Comparison of ENCODE assay signal across 7 mouse cellular contexts in genomic region chr8:44937141-44937825, GRCm38 (mm10). TPM values are rescaled to one million over a fixed set of nuclear protein-coding genes. Genes with fewer than 3 reads are reported as not detected.
DNase-seq lines count a peak whose midpoint lies in the region; ATAC-seq lines count a peak whose summit lies in the region.

No protein-coding gene starts in this region.

- H3K4me2 ChIP-seq in heart, embryonic 11.5 days = peak overlapping the region; percentile 83
- peak overlapping the region; percentile 72 for H3K4me2 ChIP-seq in kidney, embryonic 16.5 days (replicated peaks; ENCODE audit: low read depth, low read length)
- H3K4me2 ChIP-seq in liver, embryonic 12.5 days = peak overlapping the region; percentile 65
- peak overlapping the region; percentile 92 for H3K4me2 ChIP-seq in neural tube, embryonic 13.5 days

- under 1% methylated on average over 34 of the region's 34 CpGs for WGBS in embryonic facial prominence, embryonic 10.5 days
- under 1% methylated on average over 34 of the region's 34 CpGs for WGBS in heart, embryonic 11.5 days (ENCODE audit: insufficient replicate concordance)
- under 1% methylated on average over 34 of the region's 34 CpGs for WGBS in kidney, embryonic 16.5 days
- 1% methylated on average over 34 of the region's 34 CpGs for WGBS in liver, embryonic 12.5 days (ENCODE audit: insufficient replicate concordance)
- under 1% methylated on average over 34 of the region's 34 CpGs for whole genome bisulfite sequencing in neural tube, embryonic 13.5 days

- peak; percentile 77 for DNase-seq in adrenal gland, postnatal 25 days
- peak; percentile 81 for DNase-seq in embryonic facial prominence, embryonic 10.5 days (ENCODE audit: low spot score)
- DNase-seq in urinary bladder, postnatal 36 days (ENCODE audit: low spot score in 2 of 2) = peak; percentile 50 to 66

- no peaks in the 10 kb centered on the region for H3K9me3 ChIP-seq in embryonic facial prominence, embryonic 10.5 days
- H3K9me3 ChIP-seq in heart, embryonic 11.5 days (replicated peaks; ENCODE audit: control insufficient read depth, low read length) = no peaks in the 10 kb centered on the region
- no peaks in the 10 kb centered on the region for H3K9me3 ChIP-seq in kidney, embryonic 16.5 days (ENCODE audit: low read length)
- no peaks in the 10 kb centered on the region for H3K9me3 ChIP-seq in liver, embryonic 12.5 days (replicated peaks)
- H3K9me3 ChIP-seq in neural tube, embryonic 13.5 days = no peaks in the 10 kb centered on the region

- H3K36me3 ChIP-seq in embryonic facial prominence, embryonic 10.5 days (replicated peaks) = peaks cover 14% of the 10 kb centered on the region
- peaks cover 4% of the 10 kb centered on the region for H3K36me3 ChIP-seq in heart, embryonic 11.5 days (ENCODE audit: control insufficient read depth, insufficient read depth, low read length)
- 0 out of 2 replicates have a peak, but pooled peaks cover 4% of the 10 kb centered on the region for H3K36me3 ChIP-seq in kidney, embryonic 16.5 days (ENCODE audit: insufficient read depth, low read length)
- no peaks in the 10 kb centered on the region for H3K36me3 ChIP-seq in liver, embryonic 12.5 days
- no peaks in the 10 kb centered on the region for H3K36me3 ChIP-seq in neural tube, embryonic 13.5 days

- H3K27ac ChIP-seq in embryonic facial prominence, embryonic 10.5 days (replicated peaks) = peak overlapping the region; percentile 92
- H3K27ac ChIP-seq in heart, embryonic 11.5 days (ENCODE audit: low read depth, low read length) = peak overlapping the region; percentile 83
- H3K27ac ChIP-seq in kidney, embryonic 16.5 days (ENCODE audit: low read length) = peak overlapping the region; percentile 95
- 0 out of 2 replicates have a peak overlapping the region, but pooled peaks have one; percentile 14 for H3K27ac ChIP-seq in liver, embryonic 12.5 days
- peak overlapping the region; percentile 86 for H3K27ac ChIP-seq in neural tube, embryonic 13.5 days (replicated peaks)

- no peak for ATAC-seq in heart, embryonic 11.5 days (replicated peaks; ENCODE audit: insufficient number of reproducible peaks, low FRiP score, low TSS enrichment)
- ATAC-seq in kidney, embryonic 16.5 days (ENCODE audit: low FRiP score, low TSS enrichment) = no peak
- ATAC-seq in liver, embryonic 12.5 days = no peak
- ATAC-seq in neural tube, embryonic 13.5 days (ENCODE audit: low read depth) = no peak

- peaks cover 20% of the 10 kb centered on the region for H3K4me1 ChIP-seq in embryonic facial prominence, embryonic 10.5 days
- H3K4me1 ChIP-seq in heart, embryonic 11.5 days (ENCODE audit: control insufficient read depth, insufficient read depth, low read length) = peaks cover 4% of the 10 kb centered on the region
- peaks cover 24% of the 10 kb centered on the region for H3K4me1 ChIP-seq in kidney, embryonic 16.5 days (ENCODE audit: insufficient read depth, low read length)
- H3K4me1 ChIP-seq in liver, embryonic 12.5 days = 0 out of 2 replicates have a peak, but pooled peaks cover 4% of the 10 kb centered on the region
- peaks cover 26% of the 10 kb centered on the region for H3K4me1 ChIP-seq in neural tube, embryonic 13.5 days (replicated peaks)

- H3K9ac ChIP-seq in heart, embryonic 11.5 days (ENCODE audit: low read depth, low read length) = peak overlapping the region; percentile 84
- H3K9ac ChIP-seq in kidney, embryonic 16.5 days (replicated peaks; ENCODE audit: low read length) = peak overlapping the region; percentile 92
- no peak overlapping the region for H3K9ac ChIP-seq in liver, embryonic 12.5 days
- H3K9ac ChIP-seq in neural tube, embryonic 13.5 days = peak overlapping the region; percentile 79

- H3K27me3 ChIP-seq in embryonic facial prominence, embryonic 10.5 days (replicated peaks; ENCODE audit: low read depth, poor library complexity, severe bottlenecking) = 0 out of 2 replicates have a peak, but pooled peaks cover 6% of the 10 kb centered on the region
- no peaks in the 10 kb centered on the region for H3K27me3 ChIP-seq in heart, embryonic 11.5 days (ENCODE audit: control insufficient read depth, insufficient read depth, low read length)
- 0 out of 2 replicates have a peak, but pooled peaks cover 4% of the 10 kb centered on the region for H3K27me3 ChIP-seq in kidney, embryonic 16.5 days (ENCODE audit: insufficient read depth, low read length)
- peaks cover 76% of the 10 kb centered on the region for H3K27me3 ChIP-seq in liver, embryonic 12.5 days (replicated peaks)
- no peaks in the 10 kb centered on the region for H3K27me3 ChIP-seq in neural tube, embryonic 13.5 days

- peak overlapping the region; percentile 79 for H3K4me3 ChIP-seq in embryonic facial prominence, embryonic 10.5 days
- peak overlapping the region; percentile 72 for H3K4me3 ChIP-seq in heart, embryonic 11.5 days (ENCODE audit: low read depth, low read length)
- peak overlapping the region; percentile 87 for H3K4me3 ChIP-seq in kidney, embryonic 16.5 days (ENCODE audit: low read length)
- H3K4me3 ChIP-seq in liver, embryonic 12.5 days = peak overlapping the region; percentile 56
- H3K4me3 ChIP-seq in neural tube, embryonic 13.5 days = peak overlapping the region; percentile 82

RNA-seq across cellular contexts. Expression of gene Fat1, which starts 2.0 kb away (rescaled TPM):
- total RNA-seq in adrenal gland, postnatal 25 days (2021) = 92.4 and 94.1 TPM in 2 replicates
- 17.2 and 18.6 TPM in 2 replicates for polyA plus RNA-seq in embryonic facial prominence, embryonic 10.5 days (2016; fragmentation: Nextera tagmentation; extraction: Ambion mirVana)
- 20.2 and 23.7 TPM in 2 replicates for polyA plus RNA-seq in heart, embryonic 11.5 days (2014; fragmentation: Nextera tagmentation; extraction: Ambion mirVana)
- polyA plus RNA-seq in kidney, embryonic 16.5 days (2015; fragmentation: Nextera tagmentation; extraction: Ambion mirVana) = 19.9 and 20.9 TPM in 2 replicates
- 1.8 TPM in 2 replicates for polyA plus RNA-seq in liver, embryonic 12.5 days (2016; fragmentation: Nextera tagmentation; extraction: Ambion mirVana)
- polyA plus RNA-seq in neural tube, embryonic 13.5 days (2015; fragmentation: Nextera tagmentation; extraction: Ambion mirVana) = 11.9 and 12.1 TPM in 2 replicates

Comparison
In these comparisons a context has a peak if more than half of its experiments do, and no peak if none do; other contexts are left out.
1. H3K27ac ChIP-seq: peak in every context shown above with its lines; median percentile 95 in kidney, embryonic 16.5 days; 92 in embryonic facial prominence, embryonic 10.5 days; 86 in neural tube, embryonic 13.5 days; 83 in heart, embryonic 11.5 days; 14 in liver, embryonic 12.5 days.